Mouse (Mus musculus) heart, postnatal 0 days (tissue): ENCODE data around the gene Cc2d2b.

ENCODE experiments used
- CTCF ChIP-seq: IDR thresholded peaks from 2 replicates; pipeline ENCODE4 v1.5.1; 2016; ENCODE audit warnings: antibody characterized with exemption, control low read depth, low read depth
- EP300 ChIP-seq: IDR thresholded peaks from 2 replicates; pipeline ENCODE4 v1.6.1; 2016; ENCODE audit warnings: antibody characterized with exemption, low read depth

- TF ChIP-seq CTCF: no peak
- TF ChIP-seq EP300: no peak
Observed at GRCm38 (mm10) chr19:40699816-40700215, 48.7 kb upstream of the Cc2d2b start.
